Comparison of ENCODE assay signal across 24 mouse cellular contexts in genomic region chr6:52914921-52915320, GRCm38 (mm10).
DNase-seq lines count a peak whose midpoint lies in the region; ATAC-seq and TF ChIP-seq lines count a peak whose summit lies in the region.
"Had no signal": no experiment of that assay in that cellular context is flagged by ENCODE, and none has a peak within 500 bp of the region (broad histone marks: within the 10 kb centered on the region; RNA-seq: fewer than 3 reads in every experiment).

No protein-coding gene starts in this region.

- H3K36me3 ChIP-seq in heart, embryonic 13.5 days, result no peaks in the 10 kb centered on the region
- no peaks in the 10 kb centered on the region for H3K36me3 ChIP-seq in heart, embryonic 16.5 days (ENCODE audit: control insufficient read depth, insufficient read depth)
- no peaks in the 10 kb centered on the region for H3K36me3 ChIP-seq in heart, embryonic 12.5 days
- H3K36me3 ChIP-seq in CH12.LX (replicated peaks in 1 of 2; ENCODE audit: control insufficient read depth in 1 of 2, insufficient read depth in 1 of 2, low read length in 1 of 2), result no peaks in the 10 kb centered on the region
- H3K36me3 ChIP-seq: embryonic facial prominence, embryonic 10.5 days; embryonic facial prominence, embryonic 12.5 days; forebrain, embryonic 15.5 days; G1E had no signal

- no peak for TF ChIP-seq RAD21 in CH12.LX (IDR thresholded peaks at IDR 0.05; ENCODE audit: low read depth, low read length)

- peaks cover 20% of the 10 kb centered on the region for H3K4me1 ChIP-seq in heart, embryonic 13.5 days
- H3K4me1 ChIP-seq in heart, embryonic 16.5 days (ENCODE audit: control insufficient read depth, insufficient read depth, low read length), result peaks cover 11% of the 10 kb centered on the region
- peaks cover 17% of the 10 kb centered on the region for H3K4me1 ChIP-seq in heart, embryonic 12.5 days (replicated peaks)
- peaks cover 2 to 66% of the 10 kb centered on the region in 2 experiments; a peak in 2 of 4 replicates for H3K4me1 ChIP-seq in CH12.LX (ENCODE audit: control insufficient read depth in 1 of 2, insufficient read depth in 2 of 2)
- H3K4me1 ChIP-seq: embryonic facial prominence, embryonic 12.5 days; forebrain, embryonic 15.5 days had no signal

- in situ Hi-C loops in CH12.LX (cut with MboI; ENCODE audit: low pct_ligation_motif_present, low pct_unique_long_range_greater_than_20kb, low sequenced_read_pairs), result loop anchor here (5.0 to 25.0 kb wide), 3 partner anchors 68 to 653 kb away; partner anchors contain the start of gene Hoxa13

- no peak overlapping the region for H3K4me2 ChIP-seq in heart, embryonic 13.5 days
- H3K4me2 ChIP-seq in heart, embryonic 16.5 days (ENCODE audit: low read depth, low read length), result no peak overlapping the region
- no peak overlapping the region for H3K4me2 ChIP-seq in heart, embryonic 12.5 days
- no peak overlapping the region for H3K4me2 ChIP-seq in CH12.LX (ENCODE audit: insufficient read depth, low read depth, poor library complexity, severe bottlenecking)
- H3K4me2 ChIP-seq: embryonic facial prominence, embryonic 12.5 days; forebrain, embryonic 13.5 days; forebrain, embryonic 15.5 days had no signal

- H3K4me3 ChIP-seq in heart, embryonic 13.5 days, result no peak overlapping the region
- no peak overlapping the region for H3K4me3 ChIP-seq in heart, embryonic 16.5 days (ENCODE audit: low read length)
- H3K4me3 ChIP-seq in heart, embryonic 12.5 days, result no peak overlapping the region
- no peak overlapping the region for H3K4me3 ChIP-seq in CH12.LX (replicated peaks in 1 of 3; ENCODE audit: low read depth in 2 of 3, low read length in 2 of 3, poor library complexity in 1 of 3)
- H3K4me3 ChIP-seq: embryonic facial prominence, embryonic 10.5 days; embryonic facial prominence, embryonic 12.5 days; forebrain, embryonic 13.5 days; forebrain, embryonic 15.5 days had no signal

- dilution Hi-C loops in CH12.LX (cut with MboI; ENCODE audit: extremely low pct_ligation_motif_present, extremely low pct_unique_long_range_greater_than_20kb, low sequenced_read_pairs), result no loop called here

- DNase-seq in heart, adult 18-20 months, result no peak
- no peak for DNase-seq in CH12.LX (ENCODE audit: extremely low read depth)
- no peak for DNase-seq in spleen, postnatal 36 days (ENCODE audit: low spot score in 2 of 2)
- DNase-seq: adrenal gland, adult 8-10 months; adrenal gland, postnatal 14 days; adrenal gland, postnatal 36 days; B cell, adult 2 months; cerebellum, adult 11-12 months; cerebellum, adult 2 months; cerebellum, adult 9-10 months; cerebellum, postnatal 10 days; cerebellum, postnatal 25 days; forebrain, postnatal 0 days had no signal

- no peaks in the 10 kb centered on the region for H3K79me2 ChIP-seq in CH12.LX (replicated peaks; ENCODE audit: control insufficient read depth, extremely low read depth, insufficient read depth, poor library complexity, severe bottlenecking)

- no peaks in the 10 kb centered on the region for H3K27me3 ChIP-seq in heart, embryonic 13.5 days (replicated peaks)
- no peaks in the 10 kb centered on the region for H3K27me3 ChIP-seq in heart, embryonic 16.5 days (ENCODE audit: control insufficient read depth, insufficient read depth, low read length)
- H3K27me3 ChIP-seq in heart, embryonic 12.5 days (replicated peaks), result no peaks in the 10 kb centered on the region
- no peaks in the 10 kb centered on the region for H3K27me3 ChIP-seq in CH12.LX (replicated peaks)
- H3K27me3 ChIP-seq: embryonic facial prominence, embryonic 12.5 days; Patski had no signal

- WGBS in heart, embryonic 13.5 days, result 80% methylated on average over 2 of the region's 2 CpGs
- 79% methylated on average over 2 of the region's 2 CpGs for WGBS in heart, embryonic 16.5 days
- 76% methylated on average over 2 of the region's 2 CpGs for WGBS in heart, embryonic 12.5 days

- H3K27ac ChIP-seq in heart, embryonic 13.5 days (replicated peaks), result peak overlapping the region; percentile 39; the same call in 1 of the 2 replicates
- H3K27ac ChIP-seq in heart, embryonic 16.5 days (ENCODE audit: low read length), result 0 out of 2 replicates have a peak overlapping the region, but pooled peaks have one; percentile 4
- H3K27ac ChIP-seq in heart, embryonic 12.5 days (ENCODE audit: poor library complexity, severe bottlenecking), result no peak overlapping the region
- H3K27ac ChIP-seq in CH12.LX (ENCODE audit: insufficient read depth, low read depth), result no peak overlapping the region
- H3K27ac ChIP-seq: embryonic facial prominence, embryonic 10.5 days; embryonic facial prominence, embryonic 12.5 days; forebrain, embryonic 13.5 days; forebrain, embryonic 15.5 days had no signal

- TF ChIP-seq CTCF in CH12.LX (conservative IDR thresholded peaks at IDR 0.05 in 1 of 2, IDR thresholded peaks at IDR 0.05 in 1 of 2; ENCODE audit: low read depth in 2 of 2, low read length in 2 of 2), result no peak

- no peak for TF ChIP-seq POLR2A in CH12.LX (IDR thresholded peaks at IDR 0.05; ENCODE audit: low read depth, low read length)

- no peak for ATAC-seq in heart, embryonic 13.5 days (ENCODE audit: extremely low read depth, insufficient number of reproducible peaks, low FRiP score, low TSS enrichment)
- ATAC-seq in heart, embryonic 16.5 days (replicated peaks; ENCODE audit: extremely low read depth, insufficient read depth, low FRiP score), result no peak
- no peak for ATAC-seq in heart, embryonic 12.5 days (ENCODE audit: insufficient number of reproducible peaks, low FRiP score)
- ATAC-seq: activated CD4-positive, CD25-positive, alpha-beta regulatory T cell, adult 4 months; CD4-positive, CD25-positive, alpha-beta regulatory T cell, adult 4 months; forebrain, embryonic 13.5 days; forebrain, embryonic 15.5 days; forebrain, postnatal 0 days; Patski had no signal

- no peaks in the 10 kb centered on the region for H3K9me3 ChIP-seq in heart, embryonic 13.5 days
- no peaks in the 10 kb centered on the region for H3K9me3 ChIP-seq in heart, embryonic 16.5 days (replicated peaks; ENCODE audit: control insufficient read depth, low read length)
- no peaks in the 10 kb centered on the region for H3K9me3 ChIP-seq in heart, embryonic 12.5 days (replicated peaks)
- H3K9me3 ChIP-seq in CH12.LX (replicated peaks; ENCODE audit: low read length), result no peaks in the 10 kb centered on the region
- H3K9me3 ChIP-seq: embryonic facial prominence, embryonic 10.5 days; embryonic facial prominence, embryonic 12.5 days; forebrain, embryonic 13.5 days; forebrain, embryonic 15.5 days; G1E had no signal

- no peak overlapping the region for H3K9ac ChIP-seq in heart, embryonic 13.5 days
- no peak overlapping the region for H3K9ac ChIP-seq in heart, embryonic 16.5 days (ENCODE audit: low read length)
- H3K9ac ChIP-seq in heart, embryonic 12.5 days, result no peak overlapping the region
- H3K9ac ChIP-seq in CH12.LX (ENCODE audit: insufficient read depth, low read depth), result no peak overlapping the region
- H3K9ac ChIP-seq: embryonic facial prominence, embryonic 12.5 days; forebrain, embryonic 13.5 days; forebrain, embryonic 15.5 days; forebrain, postnatal 0 days had no signal

- TF ChIP-seq EP300 in CH12.LX (IDR thresholded peaks at IDR 0.05; ENCODE audit: low read length), result no peak

TF ChIP-seq in CH12.LX, 34 proteins besides CTCF, POLR2A, EP300 and RAD21:
- TF ChIP-seq MAFK (IDR thresholded peaks at IDR 0.05; ENCODE audit: insufficient replicate concordance, low read length) (peak; percentile 62; the same call in 1 of the 2 replicates), MAX (IDR thresholded peaks at IDR 0.05; ENCODE audit: low read length) (no peak)

Comparison
In these comparisons a context has a peak if more than half of its experiments do, and no peak if none do; other contexts are left out.
1. H3K27ac ChIP-seq: peak in heart, embryonic 13.5 days (single experiment) and heart, embryonic 16.5 days (single experiment); none in heart, embryonic 12.5 days (single experiment) and CH12.LX (single experiment).